Mouse (Mus musculus): Measurements from ENCODE around the gene Rlbp1.

DNA sequence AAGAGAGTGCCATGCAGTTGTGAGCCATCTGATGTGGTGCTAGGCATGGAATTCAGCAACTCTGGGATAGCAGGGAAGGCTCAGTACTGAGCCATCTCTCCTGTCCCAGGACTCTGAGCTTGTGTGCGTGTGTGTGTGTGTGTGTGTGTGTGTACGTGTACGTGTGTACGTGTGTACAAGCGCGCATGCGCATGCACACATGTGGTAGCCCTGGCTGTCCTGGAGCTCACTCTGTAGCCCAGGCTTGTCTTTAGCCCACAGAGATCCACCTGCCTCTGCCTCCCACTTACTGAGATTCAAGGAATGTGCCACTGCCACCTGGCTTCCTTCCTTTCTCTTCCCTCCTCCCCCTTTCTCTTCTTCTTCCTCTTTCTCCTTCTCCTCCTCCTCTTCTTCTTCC, 7.1 kb upstream of the Rlbp1 start:
- TF ChIP-seq CTCF (IDR thresholded peaks at IDR 0.05; ENCODE audit: low read depth, low read length) (no peak), POLR2A (IDR thresholded peaks at IDR 0.05; ENCODE audit: insufficient read depth, low read length) (no peak), EP300 (IDR thresholded peaks at IDR 0.05; ENCODE audit: insufficient read depth, low read depth, low read length) (no peak)
